Mouse (Mus musculus) spleen, postnatal 36 days (tissue): ENCODE data around the gene Aox3.

Experiments
- DNase-seq, 2 experiments: peaks; one replicate each; pipeline ENCODE4 v3.0.0; 2022; ENCODE audit warnings: low spot score in 2 of 2, mixed read lengths in 1 of 2

Aox3 gene

DNA sequence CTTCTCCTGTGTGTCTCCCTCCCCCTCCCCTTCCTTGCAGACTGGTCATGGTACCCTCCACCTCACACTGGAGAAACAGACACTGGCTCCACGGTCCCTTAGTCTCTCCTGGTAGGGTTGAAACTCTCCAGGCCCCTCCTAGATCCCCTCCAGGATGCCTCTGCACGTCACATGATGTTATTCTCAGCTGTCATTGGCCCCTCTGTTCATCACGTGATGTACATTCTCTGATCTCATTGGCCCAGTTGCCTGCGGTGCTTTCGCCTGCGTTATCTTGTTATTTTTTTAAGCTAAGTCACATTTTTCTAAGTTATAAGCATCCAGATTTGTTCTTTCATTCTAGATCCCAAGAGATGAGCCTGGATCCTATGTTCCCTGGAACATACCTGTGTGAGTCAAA is 7.2 kb upstream of the Aox3 start:
- no peak for DNase-seq

GRCm38 (mm10) chr1:58107066-58107465 is 5.9 kb upstream of the Aox3 start:
- no peak for DNase-seq

- DNase-seq, result no peak
Observed at GRCm38 (mm10) chr1:58110241-58110640, 2.7 kb upstream of the Aox3 start.

DNA sequence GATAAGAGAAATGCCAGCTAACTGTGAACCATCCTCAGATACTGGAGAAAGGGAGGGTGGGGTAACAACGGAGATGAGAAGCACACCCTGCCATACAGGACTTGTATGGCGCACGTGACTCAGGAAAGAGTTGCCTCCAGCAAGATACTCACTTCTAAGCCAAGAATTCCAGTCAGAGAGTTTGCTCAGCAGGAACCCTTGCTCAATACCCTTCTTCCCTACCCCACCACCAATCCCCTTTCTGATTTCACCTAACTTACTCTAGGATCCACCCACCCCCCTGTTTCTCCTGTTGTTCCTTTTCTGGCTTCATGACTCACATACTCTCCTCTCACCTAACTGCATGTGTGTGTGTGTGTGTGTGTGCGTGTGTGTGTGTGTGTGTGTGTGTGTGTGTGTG is 1.6 kb upstream of the Aox3 start:
- no peak for DNase-seq

- DNase-seq, result no peak
Observed at GRCm38 (mm10) chr1:58113441-58113840, 511 bp downstream of the Aox3 start.

- DNase-seq, result no peak
Observed at GRCm38 (mm10) chr1:58114021-58114560, 1.2 kb downstream of the Aox3 start.

GRCm38 (mm10) chr1:58114666-58115375 is 1.9 kb downstream of the Aox3 start:
- no peak for DNase-seq

GRCm38 (mm10) chr1:58118231-58118630 is 5.3 kb downstream of the Aox3 start:
- no peak for DNase-seq

- no peak for DNase-seq
Observed at GRCm38 (mm10) chr1:58124901-58125300, 12.0 kb downstream of the Aox3 start.

DNA sequence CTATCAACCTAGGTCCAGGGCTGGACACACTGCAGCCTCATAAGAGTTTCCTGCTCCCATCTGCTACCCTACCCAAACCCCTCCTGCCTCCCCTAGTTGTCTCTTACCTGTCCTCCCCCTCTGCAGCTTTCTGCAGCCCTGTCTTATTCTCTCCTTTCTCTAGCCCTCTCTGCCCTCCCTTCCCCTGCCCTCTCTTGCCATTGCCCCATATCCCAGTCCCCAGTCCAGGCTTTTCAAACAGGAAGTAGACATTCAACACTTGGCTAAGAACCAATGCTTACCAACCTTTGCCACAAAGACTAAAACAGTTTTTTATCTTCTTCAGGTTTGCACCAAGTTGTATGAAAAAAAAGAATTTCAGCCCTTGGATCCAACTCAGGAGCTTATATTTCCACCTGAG is 25.0 kb downstream of the Aox3 start:
- no peak for DNase-seq

DNA sequence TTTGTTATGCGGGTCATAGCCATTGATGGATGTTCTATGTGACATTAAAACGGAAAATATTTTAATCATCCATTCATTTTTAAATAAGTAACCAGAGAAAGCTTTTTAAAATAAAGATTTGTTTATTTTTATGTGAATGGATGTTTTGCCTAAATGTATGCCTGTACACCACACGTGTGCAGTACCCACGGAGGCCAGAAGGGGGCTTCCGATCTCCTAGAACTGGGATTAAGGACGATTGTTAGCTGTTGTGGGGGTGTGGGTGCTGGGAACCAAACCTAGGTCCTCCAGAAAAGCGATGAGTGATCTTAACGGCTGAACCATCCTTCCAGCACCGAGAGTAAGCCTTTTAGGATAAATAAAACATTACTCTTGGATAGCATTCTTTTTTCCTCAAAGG is 26.1 kb downstream of the Aox3 start:
- DNase-seq, result no peak

DNA sequence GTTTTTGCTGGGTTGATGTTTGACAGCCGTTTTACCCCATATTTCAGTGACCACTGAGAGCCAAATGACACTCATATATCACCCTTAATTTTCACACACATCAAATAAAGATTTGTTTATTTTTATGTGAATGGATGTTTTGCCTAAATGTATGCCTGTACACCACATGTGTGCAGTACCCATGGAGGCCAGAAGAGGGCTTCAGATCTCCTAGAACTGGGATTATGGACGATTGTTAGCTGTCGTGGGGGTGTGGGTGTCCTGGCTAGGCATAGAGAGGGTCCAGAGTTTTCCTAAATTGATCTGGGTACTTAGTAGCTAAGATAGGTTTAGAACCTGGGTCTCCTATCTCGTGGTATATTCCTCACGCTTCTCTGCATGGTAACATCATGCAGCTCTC is 27.7 kb downstream of the Aox3 start:
- no peak for DNase-seq

DNA sequence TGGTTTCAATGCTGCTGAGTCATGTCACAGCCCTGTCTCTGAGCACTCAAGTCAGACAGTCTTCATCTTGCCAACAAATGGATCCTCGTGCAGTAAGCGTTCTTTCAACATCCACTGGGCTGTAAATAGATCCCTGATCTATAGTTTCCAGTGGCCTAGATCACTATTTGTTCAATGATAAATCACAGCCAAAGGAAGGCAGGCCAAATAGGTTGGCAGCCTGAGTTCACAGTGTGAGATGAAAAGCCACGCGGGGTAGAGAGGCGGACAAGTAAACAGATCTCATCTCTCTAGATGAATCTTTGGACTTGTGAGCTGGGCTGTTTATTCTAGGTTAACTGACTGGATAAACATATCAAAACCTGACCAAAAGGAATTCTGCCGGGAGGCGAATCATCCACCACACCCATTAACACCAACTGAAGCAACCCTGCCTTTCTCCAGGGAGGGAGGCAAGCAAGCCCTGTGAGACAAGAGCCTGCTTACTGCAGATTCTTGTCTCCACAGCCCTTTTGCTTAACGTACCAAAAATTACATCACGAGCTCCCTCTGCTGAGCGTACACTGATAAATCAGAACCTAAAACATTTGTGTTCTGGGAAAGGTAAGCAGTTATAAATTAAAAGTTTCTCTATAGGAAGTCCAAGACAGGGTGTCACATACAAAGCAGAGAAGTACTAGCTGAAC is 31.6 kb downstream of the Aox3 start:
- DNase-seq, result no peak

- no peak for DNase-seq
Observed at GRCm38 (mm10) chr1:58146026-58146425, 33.1 kb downstream of the Aox3 start.

DNA sequence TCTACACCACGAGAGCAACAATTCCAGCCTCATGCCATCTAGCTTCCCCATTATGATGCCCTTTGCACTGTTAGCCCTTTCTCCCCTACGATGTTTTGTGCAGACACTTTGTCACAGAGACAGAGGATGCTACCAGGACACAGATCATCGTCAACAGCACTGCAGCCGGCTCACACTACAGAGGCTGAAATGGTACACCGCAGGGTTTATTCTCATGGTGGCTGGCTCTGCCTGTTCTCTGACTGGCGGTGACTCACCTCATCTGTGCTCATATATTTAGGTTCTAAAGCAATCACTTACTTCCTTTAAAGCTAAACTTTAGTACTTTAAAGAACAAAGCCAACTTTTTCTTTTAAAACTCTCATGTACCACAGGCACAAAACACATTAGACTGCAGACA is 34.8 kb downstream of the Aox3 start:
- no peak for DNase-seq

GRCm38 (mm10) chr1:58152247-58152646 is 39.3 kb downstream of the Aox3 start:
- no peak for DNase-seq

- peak; percentile 6 to 16 for DNase-seq
Observed at GRCm38 (mm10) chr1:58156747-58157146, 43.8 kb downstream of the Aox3 start.

DNA sequence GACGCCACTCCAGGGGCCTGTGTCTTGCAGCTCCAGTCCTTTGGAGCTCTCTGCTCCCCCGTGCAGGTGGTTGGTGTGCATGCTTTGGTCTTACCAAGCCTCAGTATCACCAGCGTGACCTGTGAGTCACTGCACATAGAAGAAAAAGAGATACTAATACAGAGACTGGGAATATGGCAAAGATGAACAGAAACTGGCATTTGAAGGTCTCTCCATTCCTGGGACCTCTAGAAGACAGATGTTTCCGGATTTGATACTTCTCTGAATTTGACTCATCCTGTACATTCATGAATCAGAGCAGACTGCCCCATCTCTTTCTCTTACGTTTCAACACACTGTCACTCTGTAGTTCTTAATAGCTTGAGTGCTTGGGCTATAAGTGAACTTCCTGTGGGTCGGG is 57.0 kb downstream of the Aox3 start:
- no peak for DNase-seq

DNA sequence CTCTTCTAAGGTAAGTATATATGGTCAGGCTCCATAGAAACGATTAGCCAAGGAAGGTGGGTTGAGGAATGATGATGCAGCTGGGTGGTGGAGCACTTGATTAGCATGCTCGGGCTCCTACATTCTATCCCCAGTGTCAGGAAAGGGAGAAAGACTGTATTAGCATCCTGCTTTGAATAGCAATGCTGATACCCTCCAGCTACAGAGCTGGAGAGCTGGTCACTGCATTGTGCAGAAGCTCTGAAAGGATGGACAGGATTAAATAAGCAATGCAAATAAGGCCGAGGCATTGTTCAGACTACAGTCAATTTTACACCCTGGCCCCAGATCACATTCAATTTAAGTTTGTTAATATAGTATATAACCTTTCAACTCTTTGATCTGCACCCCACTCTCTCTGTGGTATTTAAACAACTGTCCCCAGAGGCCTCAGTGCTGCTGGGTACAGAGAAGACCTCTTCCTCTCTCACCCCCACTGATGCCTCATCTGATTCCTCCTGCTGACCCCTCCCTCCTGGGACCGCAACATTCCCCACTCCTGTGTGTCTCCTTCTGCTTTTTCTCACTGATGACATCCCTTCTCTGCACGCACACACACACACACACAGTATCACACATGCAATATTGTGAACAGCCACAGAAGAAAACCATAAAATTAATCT is 75.7 kb downstream of the Aox3 start:
- no peak for DNase-seq

DNA sequence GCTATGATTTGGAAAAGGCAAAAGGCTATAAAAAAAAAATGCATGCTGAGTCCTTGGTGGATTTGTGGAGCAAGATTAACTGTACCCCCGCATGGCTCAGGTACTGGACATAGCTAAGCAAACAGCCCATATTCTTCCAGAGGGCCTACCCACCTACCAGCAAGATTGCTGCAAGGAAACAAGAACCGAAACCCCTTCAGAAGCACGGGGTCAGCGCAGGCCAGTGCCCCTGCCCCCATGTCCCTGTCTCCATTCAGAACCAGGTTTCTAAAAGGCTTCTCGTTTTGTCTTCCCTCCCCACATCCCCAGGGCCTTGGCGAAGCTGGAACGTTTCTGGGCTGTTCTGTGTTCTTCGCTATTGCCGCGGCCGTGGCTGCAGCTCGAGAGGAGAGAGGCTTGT is 81.4 kb downstream of the Aox3 start:
- DNase-seq, result no peak

GRCm38 (mm10) chr1:58194988-58195387 is 82.1 kb downstream of the Aox3 start:
- DNase-seq, result no peak

GRCm38 (mm10) chr1:58195541-58195940 is 82.6 kb downstream of the Aox3 start:
- peak; percentile 49 to 56 for DNase-seq

GRCm38 (mm10) chr1:58197023-58197422 is 84.1 kb downstream of the Aox3 start:
- no peak for DNase-seq
